In the genomic region with DNA sequence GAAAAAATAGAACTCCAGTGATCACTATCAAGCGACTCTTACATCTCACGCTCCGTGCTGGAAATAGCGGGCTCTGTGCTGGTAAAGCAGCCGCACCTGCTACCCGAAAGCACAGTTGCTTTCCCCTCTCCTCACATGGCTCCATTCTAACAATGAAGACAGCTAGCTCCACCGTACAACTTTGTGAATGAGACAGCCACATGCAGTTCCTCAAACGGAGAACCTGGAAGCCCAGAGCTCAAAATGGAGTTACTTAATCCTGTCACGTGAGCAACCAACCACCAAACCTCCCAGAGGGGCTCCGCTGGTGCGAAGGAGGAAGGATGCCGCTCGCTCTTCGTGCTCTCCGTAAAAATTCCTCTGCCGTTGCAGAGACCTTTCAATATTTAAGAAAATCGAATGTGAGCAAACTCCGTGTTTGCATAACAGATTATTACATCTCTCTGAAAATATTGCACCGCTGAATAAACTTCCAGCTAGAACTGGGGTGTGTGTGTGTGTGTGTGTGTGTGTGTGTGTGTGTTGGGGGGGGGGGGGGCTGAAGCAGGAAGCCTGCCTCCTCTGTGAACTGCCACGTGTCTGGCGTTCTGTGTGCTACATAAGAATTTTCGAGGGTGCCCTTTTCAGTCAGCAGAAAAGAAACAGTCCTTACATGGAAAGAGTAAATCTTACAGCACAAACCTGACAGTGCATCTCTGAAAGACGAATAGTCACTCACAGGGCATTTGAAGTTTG, we compare ENCODE assay signal across 8 mouse cellular contexts.
A peak's percentile ranks its signal among the peaks of the same experiment; 100 is the strongest.
DNase-seq lines count a peak whose midpoint lies in the region; ATAC-seq and TF ChIP-seq lines count a peak whose summit lies in the region.

No protein-coding gene starts in this region.

- no peak overlapping the region for H3K27ac ChIP-seq in lung, embryonic 16.5 days (ENCODE audit: low read length)
- 0 out of 2 replicates have a peak overlapping the region, but pooled peaks have one; percentile 7 for H3K27ac ChIP-seq in liver, postnatal 0 days (ENCODE audit: low read depth)
- H3K27ac ChIP-seq in stomach, postnatal 0 days (replicated peaks), result no peak overlapping the region

- no peaks in the 10 kb centered on the region; the same call in 1 of the 2 replicates for H3K9me3 ChIP-seq in lung, embryonic 16.5 days (ENCODE audit: control insufficient read depth, low read length)
- H3K9me3 ChIP-seq in liver, postnatal 0 days (ENCODE audit: low read length), result no peaks in the 10 kb centered on the region
- H3K9me3 ChIP-seq in stomach, postnatal 0 days (ENCODE audit: control insufficient read depth, low read length), result no peaks in the 10 kb centered on the region

- no peak overlapping the region for H3K4me3 ChIP-seq in lung, embryonic 16.5 days (ENCODE audit: low read length)
- H3K4me3 ChIP-seq in liver, postnatal 0 days (ENCODE audit: low read depth, low read length), result no peak overlapping the region
- peak overlapping the region; percentile 26 for H3K4me3 ChIP-seq in stomach, postnatal 0 days (ENCODE audit: low read depth, low read length)

- DNase-seq in lung, postnatal 10 days, result no peak
- peak; percentile 24 to 40 for DNase-seq in frontal cortex, postnatal 36 days (ENCODE audit: low spot score in 2 of 2)
- DNase-seq in liver, postnatal 0 days, result no peak
- DNase-seq in stomach, postnatal 0 days (ENCODE audit: low spot score), result no peak
- no peak for DNase-seq in cerebellum, postnatal 4 days (ENCODE audit: low spot score in 2 of 2)
- no peak for DNase-seq in kidney, adult 11 months

- no peak for TF ChIP-seq CTCF in liver, postnatal 0 days (IDR thresholded peaks at IDR 0.05; ENCODE audit: low read depth)
- no peak for TF ChIP-seq CTCF in stomach, postnatal 0 days (IDR thresholded peaks at IDR 0.05; ENCODE audit: low read depth)

- TF ChIP-seq EP300 in liver, postnatal 0 days (IDR thresholded peaks at IDR 0.05; ENCODE audit: low read depth), result no peak
- no peak for TF ChIP-seq EP300 in stomach, postnatal 0 days (optimal IDR thresholded peaks at IDR 0.05)

- WGBS in lung, embryonic 16.5 days, result 60% methylated on average over 23 of the region's 23 CpGs
- 56% methylated on average over 23 of the region's 23 CpGs for WGBS in liver, postnatal 0 days (ENCODE audit: insufficient replicate concordance)
- WGBS in stomach, postnatal 0 days, result 45% methylated on average over 23 of the region's 23 CpGs

- no peaks in the 10 kb centered on the region for H3K27me3 ChIP-seq in lung, embryonic 16.5 days (ENCODE audit: control insufficient read depth, insufficient read depth, low read depth, low read length)
- H3K27me3 ChIP-seq in liver, postnatal 0 days (ENCODE audit: insufficient read depth, low read length), result no peaks in the 10 kb centered on the region
- no peaks in the 10 kb centered on the region for H3K27me3 ChIP-seq in stomach, postnatal 0 days (ENCODE audit: control insufficient read depth, insufficient read depth, low read length)

- no peaks in the 10 kb centered on the region for H3K4me1 ChIP-seq in lung, embryonic 16.5 days (replicated peaks; ENCODE audit: control insufficient read depth, insufficient read depth, low read length)
- H3K4me1 ChIP-seq in liver, postnatal 0 days (ENCODE audit: insufficient read depth), result peaks cover 4% of the 10 kb centered on the region
- H3K4me1 ChIP-seq in stomach, postnatal 0 days (replicated peaks; ENCODE audit: control insufficient read depth, insufficient read depth), result no peaks in the 10 kb centered on the region

- ATAC-seq in lung, embryonic 16.5 days (ENCODE audit: low read depth), result no peak
- no peak for ATAC-seq in liver, postnatal 0 days
- ATAC-seq in stomach, postnatal 0 days (ENCODE audit: low FRiP score, low TSS enrichment), result no peak
- no peak for ATAC-seq in megakaryocyte, adult 5-6 weeks (ENCODE audit: poor library complexity, severe bottlenecking)

- no peaks in the 10 kb centered on the region for H3K36me3 ChIP-seq in lung, embryonic 16.5 days (ENCODE audit: control insufficient read depth, insufficient read depth, low read length)
- no peaks in the 10 kb centered on the region for H3K36me3 ChIP-seq in liver, postnatal 0 days (replicated peaks; ENCODE audit: insufficient read depth, low read length)
- no peaks in the 10 kb centered on the region for H3K36me3 ChIP-seq in stomach, postnatal 0 days (ENCODE audit: control insufficient read depth, insufficient read depth, low read length)

- H3K4me2 ChIP-seq in lung, embryonic 16.5 days (ENCODE audit: low read depth, low read length), result 0 out of 2 replicates have a peak overlapping the region, but pooled peaks have one; percentile 20
- H3K4me2 ChIP-seq in liver, postnatal 0 days (ENCODE audit: low read depth, low read length), result no peak overlapping the region
- H3K4me2 ChIP-seq in stomach, postnatal 0 days (replicated peaks; ENCODE audit: low read depth), result peak overlapping the region; percentile 42

- H3K9ac ChIP-seq in lung, embryonic 16.5 days (ENCODE audit: low read length), result no peak overlapping the region
- no peak overlapping the region for H3K9ac ChIP-seq in liver, postnatal 0 days (replicated peaks)
- no peak overlapping the region for H3K9ac ChIP-seq in stomach, postnatal 0 days (ENCODE audit: low read length)

Comparison
In these comparisons a context has a peak if more than half of its experiments do, and no peak if none do; other contexts are left out.
1. DNase-seq: peak in frontal cortex, postnatal 36 days (2 of 2); none in lung, postnatal 10 days (single experiment), liver, postnatal 0 days (single experiment), stomach, postnatal 0 days (single experiment), cerebellum, postnatal 4 days (0 of 2) and kidney, adult 11 months (single experiment).